Mouse (Mus musculus): ENCODE measurements around the gene Tmem63b. TPM values are rescaled to one million over a fixed set of nuclear protein-coding genes. Genes with fewer than 3 reads are reported as not detected.

Tmem63b gene
- total RNA-seq, 2 experiments from 2014 or later = 66.5 to 81.6 TPM

GRCm38 (mm10) chr17:45663106-45663919 is 23.4 kb downstream of the Tmem63b start:
- Histone ChIP-seq H3K27ac (no peak overlapping the region), H3K4me3 (peak overlapping the region; percentile 41)
- peak; percentile 85 for DNase-seq
- intact Hi-C loops (cut with DNase I) = loop anchor here (1.0 kb wide), 1 partner anchor 55 kb away; no protein-coding TSS in a partner anchor
- peak; percentile 97 for TF ChIP-seq CTCF (IDR thresholded peaks at IDR 0.05)

GRCm38 (mm10) chr17:45659225-45659624 is 27.5 kb downstream of the Tmem63b start, which contains the start of gene Capn11:
Gene Capn11 (minus strand): TSS chr17:45659325.
- intact Hi-C loops (cut with DNase I) = no loop called here
- H3K27ac ChIP-seq = no peak within 1 kb of the TSS
- TF ChIP-seq CTCF (IDR thresholded peaks at IDR 0.05) = no peak
- no peak for DNase-seq
- no peak within 1 kb of the TSS for H3K4me3 ChIP-seq

DNA sequence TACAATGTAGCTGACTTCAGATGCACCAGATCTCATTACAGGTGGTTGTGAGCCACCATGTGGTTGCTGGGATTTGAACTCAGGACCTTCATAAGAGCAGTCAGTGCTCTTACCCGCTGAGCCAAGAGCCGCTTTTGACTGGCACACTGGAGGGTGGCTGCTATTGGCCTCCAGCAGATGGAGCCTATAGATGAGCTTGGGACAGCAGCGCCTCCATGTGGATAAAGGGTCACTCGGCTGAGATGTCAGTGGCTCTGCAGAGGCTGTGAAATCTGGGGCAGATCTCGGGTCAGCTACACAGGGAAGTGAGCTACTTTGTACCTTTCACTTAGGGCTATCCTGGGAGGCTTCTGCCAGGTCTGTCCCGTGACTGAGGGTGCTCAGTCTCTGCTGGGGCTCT is 30.9 kb downstream of the Tmem63b start:
- peak; percentile 40 for TF ChIP-seq CTCF (IDR thresholded peaks at IDR 0.05)
- intact Hi-C loops (cut with DNase I) = no loop called here
- peak; percentile 55 for DNase-seq

DNA sequence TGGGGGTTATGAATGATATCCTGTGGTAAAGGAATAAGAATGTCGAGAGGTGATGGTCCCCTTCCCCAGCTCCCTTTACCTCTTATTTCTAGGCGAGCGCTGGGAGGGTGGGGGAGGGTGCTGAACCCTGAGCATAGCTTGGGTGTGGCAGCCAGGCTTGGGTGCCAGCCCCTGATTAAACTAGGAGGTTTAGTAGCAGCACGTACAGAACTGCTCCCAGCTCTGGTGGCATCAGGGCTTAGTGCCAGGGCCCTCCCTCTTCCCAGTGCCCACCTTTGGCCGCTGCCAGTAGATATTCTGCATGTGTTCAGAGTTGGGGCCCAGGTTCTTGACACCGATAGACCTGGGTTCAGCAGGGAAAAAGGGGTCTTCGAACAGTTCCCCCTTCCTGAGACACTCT is 33.5 kb downstream of the Tmem63b start:
- intact Hi-C loops (cut with DNase I) = no loop called here
- H3K4me3 ChIP-seq = peak overlapping the region; percentile 51
- DNase-seq = no peak
- peak overlapping the region; percentile 68 for H3K27ac ChIP-seq
- no peak for TF ChIP-seq CTCF (IDR thresholded peaks at IDR 0.05)

More for the DNA sequence above, 30.9 kb downstream of the Tmem63b start:
- Histone ChIP-seq H3K27ac (no peak overlapping the region), H3K4me3 (no peak overlapping the region)

DNA sequence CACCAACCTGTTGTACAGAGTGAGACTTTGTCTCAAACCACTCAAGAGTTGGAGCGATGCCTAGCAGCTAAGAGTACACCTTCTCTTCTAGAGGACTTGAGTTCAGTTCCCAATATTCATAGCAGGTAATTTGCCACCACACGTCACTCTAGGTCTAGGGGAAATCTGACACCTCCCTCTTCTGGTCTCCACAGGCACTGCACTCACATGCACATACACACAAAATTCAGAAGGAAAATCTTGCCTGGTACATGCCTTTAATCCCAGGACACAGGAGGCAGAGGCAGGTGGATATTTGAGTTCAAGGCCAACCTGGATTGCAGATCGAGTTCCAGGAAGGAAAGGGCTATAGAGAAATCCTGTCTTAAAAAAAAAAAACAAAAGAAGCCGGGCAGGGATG is 42.5 kb downstream of the Tmem63b start:
- no peak for DNase-seq
- no peak overlapping the region for H3K27ac ChIP-seq
- H3K4me3 ChIP-seq = no peak overlapping the region
- no peak for TF ChIP-seq CTCF (IDR thresholded peaks at IDR 0.05)
- intact Hi-C loops (cut with DNase I) = loop anchor here (5.0 kb wide), 2 partner anchors 127 to 167 kb away; partner anchors contain the start of gene Spats1

GRCm38 (mm10) chr17:45642701-45643100 is 44.0 kb downstream of the Tmem63b start:
- intact Hi-C loops (cut with DNase I) = loop anchor here (5.0 kb wide), 2 partner anchors 125 to 165 kb away; partner anchors contain the start of gene Spats1
- Histone ChIP-seq H3K27ac (0 out of 2 replicates have a peak overlapping the region, but pooled peaks have one; percentile 21), H3K4me3 (no peak overlapping the region)
- DNase-seq = peak; percentile 80
- peak; percentile 79 for TF ChIP-seq CTCF (IDR thresholded peaks at IDR 0.05)

DNA sequence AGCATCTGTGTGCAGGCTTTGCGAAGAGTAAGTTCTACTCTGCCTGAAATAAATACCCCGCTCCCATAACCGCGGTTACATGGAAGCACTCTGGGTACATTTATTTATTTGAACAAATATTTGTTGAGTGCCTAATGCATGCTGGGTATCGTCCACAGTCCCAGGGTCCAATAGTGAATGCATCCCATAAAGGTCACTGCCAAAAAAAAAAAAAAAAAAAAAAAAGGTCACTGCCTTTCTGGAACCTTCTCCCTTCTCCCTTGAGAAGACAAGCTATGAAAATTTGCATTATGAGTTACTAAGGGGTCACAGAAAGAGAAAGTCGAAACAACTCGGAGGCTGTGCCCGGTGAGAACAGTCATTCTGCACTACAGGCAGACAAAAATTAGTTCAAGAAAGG is 44.7 kb downstream of the Tmem63b start:
- Histone ChIP-seq H3K27ac (no peak overlapping the region), H3K4me3 (no peak overlapping the region)
- no peak for DNase-seq
- intact Hi-C loops (cut with DNase I) = loop anchor here (5.0 kb wide), 2 partner anchors 125 to 165 kb away; partner anchors contain the start of gene Spats1
- no peak for TF ChIP-seq CTCF (IDR thresholded peaks at IDR 0.05)

- TF ChIP-seq CTCF (IDR thresholded peaks at IDR 0.05) = no peak
- Histone ChIP-seq H3K4me3 (no peak overlapping the region), H3K27ac (no peak overlapping the region)
- DNase-seq = no peak
- intact Hi-C loops (cut with DNase I) = no loop called here
Observed at GRCm38 (mm10) chr17:45638596-45639295, 48.0 kb downstream of the Tmem63b start.

DNA sequence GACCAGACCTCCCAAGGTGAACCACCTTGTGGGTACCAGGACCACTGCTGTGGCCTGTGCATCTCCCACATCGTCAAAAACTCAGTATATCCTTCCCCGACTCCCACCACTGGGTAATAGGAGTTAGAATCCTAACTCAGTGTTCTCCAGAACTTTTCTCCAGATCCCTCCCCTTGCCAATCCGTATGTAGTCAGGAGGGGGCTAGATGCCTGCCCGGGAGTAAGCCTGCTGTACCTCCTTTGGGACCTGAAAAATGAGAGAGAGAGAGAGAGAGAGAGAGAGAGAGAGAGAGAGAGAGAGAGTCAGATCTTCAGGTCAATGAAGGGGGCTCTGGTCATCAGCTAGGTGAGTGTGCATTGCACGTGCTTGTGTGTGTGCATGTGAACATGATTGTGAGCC is 52.7 kb downstream of the Tmem63b start:
- no peak for TF ChIP-seq CTCF (IDR thresholded peaks at IDR 0.05)
- no peak overlapping the region for H3K4me3 ChIP-seq
- no peak overlapping the region for H3K27ac ChIP-seq
- intact Hi-C loops (cut with DNase I) = no loop called here
- DNase-seq = no peak

- no peak overlapping the region for H3K4me3 ChIP-seq
- no peak overlapping the region for H3K27ac ChIP-seq
- TF ChIP-seq CTCF (IDR thresholded peaks at IDR 0.05) = no peak
- no peak for DNase-seq
- intact Hi-C loops (cut with DNase I) = no loop called here
Observed at GRCm38 (mm10) chr17:45631940-45632339, 54.8 kb downstream of the Tmem63b start.

- H3K4me3 ChIP-seq = no peak overlapping the region
- H3K27ac ChIP-seq = no peak overlapping the region
- DNase-seq = no peak
- TF ChIP-seq CTCF (IDR thresholded peaks at IDR 0.05) = no peak
- intact Hi-C loops (cut with DNase I) = no loop called here
Observed at GRCm38 (mm10) chr17:45630992-45631391, 55.7 kb downstream of the Tmem63b start.

- Histone ChIP-seq H3K4me3 (peak overlapping the region; percentile 71), H3K27ac (peak overlapping the region; percentile 77)
- TF ChIP-seq CTCF (IDR thresholded peaks at IDR 0.05) = peak; percentile 75
- peak; percentile 81 for DNase-seq
- intact Hi-C loops (cut with DNase I) = no loop called here
Observed at GRCm38 (mm10) chr17:45629861-45630694, 56.6 kb downstream of the Tmem63b start.
